Mouse (Mus musculus) lung, embryonic 14.5 days (tissue): ENCODE measurements around the gene Zbtb20. TPM values are rescaled to one million over a fixed set of nuclear protein-coding genes. Genes with fewer than 3 reads are reported as not detected.

Experiments used
- ATAC-seq: fragments of 200-750 bp; cut with Nextera tagmentation; 2 replicates; pipeline ENCODE4 v1.8.0; 2017; ENCODE audit warnings: mild to moderate bottlenecking, moderate TSS enrichment, moderate library complexity; ENCODE audit not compliant: insufficient read depth
- DNase-seq: peaks from one replicate; pipeline ENCODE4 v3.0.0-alpha.2; 2015
- H3K27ac ChIP-seq: fragments of 300-500 bp; sonication (generic); 2 replicates; pipeline ENCODE4 v1.5.1; 2014; ENCODE audit warnings: low read depth, mild to moderate bottlenecking, moderate library complexity
- H3K27me3 ChIP-seq: fragments of 300-500 bp; sonication (generic); 2 replicates; pipeline ENCODE4 v1.6.1; 2014; ENCODE audit warnings: low read length, control low read depth; ENCODE audit not compliant: insufficient read depth
- H3K36me3 ChIP-seq: fragments of 300-500 bp; sonication (generic); 2 replicates; pipeline ENCODE4 v1.6.1; 2014; ENCODE audit warnings: control low read depth; ENCODE audit not compliant: insufficient read depth
- H3K4me1 ChIP-seq: fragments of 300-500 bp; sonication (generic); 2 replicates; pipeline ENCODE4 v1.6.1; 2014; ENCODE audit warnings: antibody characterized with exemption, control low read depth; ENCODE audit not compliant: insufficient read depth
- H3K4me2 ChIP-seq: fragments of 300-500 bp; sonication (generic); 2 replicates; pipeline ENCODE4 v1.6.1; 2014; ENCODE audit warnings: mild to moderate bottlenecking
- H3K4me3 ChIP-seq: fragments of 300-500 bp; sonication (generic); 2 replicates; pipeline ENCODE4 v1.5.1; 2014; ENCODE audit warnings: low read depth, low read length
- H3K9ac ChIP-seq: fragments of 300-500 bp; sonication (generic); 2 replicates; pipeline ENCODE4 v1.6.1; 2014
- H3K9me3 ChIP-seq: fragments of 300-500 bp; sonication (generic); 2 replicates; pipeline ENCODE4 v1.6.1; 2016; ENCODE audit warnings: low read depth, low read length, control low read depth
- CTCF ChIP-seq: IDR thresholded peaks from 2 replicates; pipeline ENCODE4 v1.5.1; 2016; ENCODE audit warnings: antibody characterized with exemption, low read depth
- WGBS: fragments of 180-500 bp; shearing (Covaris S2); extraction: QIAGEN DNeasy Blood & Tissue Kit; methylation state at CpG from one replicate; pipeline ENCODE4 v1.1.7; 2014; 5-methylcytosine and 5-hydroxymethylcytosine counted together
- polyA plus RNA-seq: library from polyadenylated mRNA; unstranded; fragments of >200 nt; fragmentation: Nextera tagmentation; extraction: Ambion mirVana; gene quantifications from 2 replicates; pipeline ENCODE4 v1.2.1, GENCODE M21; 2014

Gene Zbtb20
- polyA plus RNA-seq, 1 experiment from 2014 or later: 17.6 TPM

- no peaks in the 10 kb centered on the region for H3K36me3 ChIP-seq
- H3K27ac ChIP-seq: no peak overlapping the region
- no peaks in the 10 kb centered on the region for H3K27me3 ChIP-seq
- H3K4me2 ChIP-seq: no peak overlapping the region
- H3K9me3 ChIP-seq: no peaks in the 10 kb centered on the region
- no peak overlapping the region for H3K4me3 ChIP-seq
- H3K9ac ChIP-seq: no peak overlapping the region
- WGBS: 55% methylated on average over 4 of the region's 4 CpGs
- ATAC-seq (no peak), DNase-seq (no peak)
- no peak for TF ChIP-seq CTCF
- no peaks in the 10 kb centered on the region for H3K4me1 ChIP-seq
These were observed 434.3 kb downstream of the Zbtb20 start for GRCm38 (mm10) chr16:43309968-43310431.

DNA sequence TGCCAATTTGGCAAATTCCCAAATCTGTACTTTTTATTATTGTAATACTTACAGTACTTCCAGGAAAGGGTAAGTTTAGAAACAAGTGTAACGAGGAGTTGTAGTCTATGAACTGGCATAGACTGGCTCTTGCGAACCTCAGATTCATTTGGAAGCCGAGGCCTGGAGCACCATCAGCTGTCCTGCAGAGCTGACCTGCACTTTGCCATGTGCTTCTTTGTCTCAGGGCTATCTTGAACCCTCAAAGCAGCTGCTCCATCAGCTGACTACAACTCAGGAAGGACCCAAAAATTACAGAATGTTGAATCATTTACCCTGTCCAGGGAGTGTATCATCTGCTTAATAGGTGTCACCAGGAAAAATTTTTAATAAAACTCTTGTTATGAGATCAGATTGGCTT is 448.3 kb downstream of the Zbtb20 start:
- 66% methylated on average over 3 of the region's 3 CpGs for WGBS
- no peaks in the 10 kb centered on the region for H3K4me1 ChIP-seq
- H3K9ac ChIP-seq: no peak overlapping the region
- no peak for TF ChIP-seq CTCF
- no peak overlapping the region for H3K27ac ChIP-seq
- H3K27me3 ChIP-seq: no peaks in the 10 kb centered on the region
- H3K4me2 ChIP-seq: no peak overlapping the region
- H3K9me3 ChIP-seq: no peaks in the 10 kb centered on the region
- ATAC-seq (no peak), DNase-seq (no peak)
- no peak overlapping the region for H3K4me3 ChIP-seq
- no peaks in the 10 kb centered on the region for H3K36me3 ChIP-seq

- ATAC-seq: no peak
- Histone ChIP-seq H3K9ac (no peak overlapping the region), H3K4me2 (no peak overlapping the region), H3K27ac (no peak overlapping the region), H3K4me3 (no peak overlapping the region), H3K9me3 (no peaks in the 10 kb centered on the region), H3K36me3 (no peaks in the 10 kb centered on the region), H3K4me1 (no peaks in the 10 kb centered on the region), H3K27me3 (no peaks in the 10 kb centered on the region)
- TF ChIP-seq CTCF: no peak
- 64% methylated on average over 1 of the region's 1 CpGs for WGBS
- DNase-seq: no peak
These were observed 452.5 kb downstream of the Zbtb20 start for GRCm38 (mm10) chr16:43328221-43328620.

DNA sequence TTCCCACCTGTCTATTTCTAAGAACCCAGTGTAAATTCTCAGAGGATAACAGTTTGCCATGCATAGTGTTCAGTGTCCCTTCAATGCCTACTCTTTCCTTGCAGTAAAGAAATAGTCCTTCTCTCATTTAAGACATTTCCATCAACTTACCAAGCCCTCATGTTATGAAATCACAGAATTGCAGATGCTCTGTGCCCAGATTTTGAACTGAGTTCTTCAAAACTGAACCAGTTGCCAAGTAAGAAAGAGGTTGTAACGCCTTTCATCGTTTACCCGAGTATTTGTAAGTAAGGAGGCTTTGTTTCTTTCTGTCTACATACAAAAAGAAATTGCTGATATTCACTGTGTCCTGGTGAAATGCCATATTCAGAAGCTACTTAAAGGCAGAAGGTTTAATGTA is 454.5 kb downstream of the Zbtb20 start:
- Histone ChIP-seq H3K4me2 (no peak overlapping the region), H3K27ac (no peak overlapping the region), H3K9ac (no peak overlapping the region), H3K4me3 (no peak overlapping the region), H3K36me3 (no peaks in the 10 kb centered on the region), H3K9me3 (no peaks in the 10 kb centered on the region), H3K27me3 (no peaks in the 10 kb centered on the region), H3K4me1 (no peaks in the 10 kb centered on the region)
- TF ChIP-seq CTCF: no peak
- WGBS: 94% methylated on average over 3 of the region's 3 CpGs
- ATAC-seq: no peak
- DNase-seq: no peak

DNA sequence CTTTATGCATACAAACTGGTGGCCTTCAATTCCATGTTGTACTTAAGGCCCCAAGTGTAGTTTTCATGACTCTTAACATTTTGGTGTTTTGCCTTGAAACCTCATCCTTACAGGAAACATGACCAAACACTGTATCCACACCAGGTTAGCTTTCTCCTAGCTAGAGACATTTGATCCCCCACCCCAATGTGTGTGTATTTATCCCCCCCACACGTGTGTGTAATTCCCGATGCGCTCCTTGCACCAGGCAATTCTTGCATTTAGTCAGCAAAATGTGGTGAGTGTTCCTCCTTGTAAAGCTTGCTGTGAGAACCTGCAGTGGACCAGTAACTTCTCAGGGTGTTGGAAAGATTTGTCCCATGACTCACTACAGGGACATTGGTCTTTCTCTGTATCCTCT is 455.8 kb downstream of the Zbtb20 start:
- no peak overlapping the region for H3K4me2 ChIP-seq
- H3K27ac ChIP-seq: no peak overlapping the region
- no peaks in the 10 kb centered on the region for H3K27me3 ChIP-seq
- no peak for ATAC-seq
- H3K9ac ChIP-seq: no peak overlapping the region
- no peak for TF ChIP-seq CTCF
- DNase-seq: no peak
- 79% methylated on average over 3 of the region's 3 CpGs for WGBS
- no peaks in the 10 kb centered on the region for H3K9me3 ChIP-seq
- H3K4me3 ChIP-seq: no peak overlapping the region
- H3K36me3 ChIP-seq: no peaks in the 10 kb centered on the region
- no peaks in the 10 kb centered on the region for H3K4me1 ChIP-seq

- no peak overlapping the region for H3K4me3 ChIP-seq
- H3K36me3 ChIP-seq: no peaks in the 10 kb centered on the region
- no peak overlapping the region for H3K9ac ChIP-seq
- no peak for TF ChIP-seq CTCF
- no peak overlapping the region for H3K4me2 ChIP-seq
- no peaks in the 10 kb centered on the region for H3K9me3 ChIP-seq
- no peaks in the 10 kb centered on the region for H3K4me1 ChIP-seq
- ATAC-seq (no peak), DNase-seq (no peak)
- 31% methylated on average over 2 of the region's 2 CpGs for WGBS
- H3K27me3 ChIP-seq: no peaks in the 10 kb centered on the region
- no peak overlapping the region for H3K27ac ChIP-seq
These were observed 457.1 kb downstream of the Zbtb20 start for GRCm38 (mm10) chr16:43332734-43333133.

GRCm38 (mm10) chr16:43333265-43333664 is 457.6 kb downstream of the Zbtb20 start:
- no peak for TF ChIP-seq CTCF
- no peak for ATAC-seq
- 65% methylated on average over 1 of the region's 1 CpGs for WGBS

More at GRCm38 (mm10) chr16:43333265-43333664, 457.6 kb downstream of the Zbtb20 start:
- H3K9me3 ChIP-seq: no peaks in the 10 kb centered on the region
- H3K4me3 ChIP-seq: no peak overlapping the region
- DNase-seq: no peak
- no peak overlapping the region for H3K27ac ChIP-seq
- no peaks in the 10 kb centered on the region for H3K36me3 ChIP-seq
- no peak overlapping the region for H3K4me2 ChIP-seq
- no peaks in the 10 kb centered on the region for H3K27me3 ChIP-seq
- no peak overlapping the region for H3K9ac ChIP-seq
- H3K4me1 ChIP-seq: no peaks in the 10 kb centered on the region
